Mouse (Mus musculus) embryo, embryonic 10 days (tissue): ENCODE measurements around the gene Srpk3.

Experiments used
- DNase-seq: peaks from one replicate; pipeline ENCODE4 v3.0.0-alpha.2; 2015; ENCODE audit warnings: low spot score

Srpk3 gene

DNA sequence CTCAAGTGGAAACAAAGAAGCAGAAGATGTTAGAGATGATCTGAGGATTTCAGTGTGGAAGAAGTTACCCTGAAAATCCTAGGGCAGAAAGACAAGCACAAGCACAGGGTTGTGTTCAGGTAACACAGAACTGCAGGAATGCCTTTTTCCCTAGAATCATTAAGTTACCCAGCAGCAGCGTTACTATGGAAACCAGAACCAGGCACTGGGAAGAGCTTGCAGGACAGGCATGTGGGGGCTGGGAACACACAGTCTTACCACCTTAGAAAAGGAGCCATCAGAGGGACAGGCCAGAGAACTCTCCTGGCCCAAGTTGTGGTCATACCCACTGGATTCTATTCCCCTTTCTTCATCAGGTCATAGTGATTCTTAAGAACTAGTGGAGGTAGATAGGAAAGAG, 31.6 kb downstream of the Srpk3 start:
- peak; percentile 44 for DNase-seq

- peak; percentile 71 for DNase-seq
Observed at GRCm38 (mm10) chrX:73815072-73815471, 40.9 kb downstream of the Srpk3 start.

DNA sequence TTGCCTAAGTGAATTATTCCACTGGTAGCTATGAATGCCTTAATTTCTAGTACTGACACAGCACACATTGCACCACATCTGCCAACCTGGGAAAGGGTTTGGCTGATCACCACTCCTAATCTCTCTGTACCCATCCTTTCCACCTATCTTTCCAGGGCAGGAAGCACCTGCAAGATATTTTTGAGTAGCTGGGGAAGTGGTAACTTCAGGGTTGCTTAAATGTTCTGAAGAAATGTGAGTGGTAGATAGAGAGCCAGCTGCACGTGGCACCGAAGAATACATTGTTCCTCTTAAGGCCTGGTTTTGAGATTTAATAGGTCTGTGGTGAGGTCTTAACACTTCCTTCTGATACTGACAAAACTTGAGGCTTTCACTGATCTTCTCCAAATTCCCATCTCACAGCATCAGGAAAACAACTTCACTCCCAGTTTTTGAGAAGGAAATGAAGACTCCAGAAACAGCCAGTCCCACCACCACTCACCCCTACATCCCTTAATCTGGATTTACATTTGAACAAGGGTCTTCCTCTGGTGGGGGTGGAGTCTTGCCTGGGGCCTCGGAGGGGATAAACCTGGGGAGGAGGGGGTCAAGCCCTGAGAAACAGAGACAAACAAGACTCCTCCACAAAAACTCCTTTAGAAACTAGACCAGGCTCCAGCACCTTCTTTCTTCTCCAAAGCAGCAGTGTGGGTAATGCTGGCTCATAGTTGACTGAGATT, 42.5 kb downstream of the Srpk3 start:
- no peak for DNase-seq

DNA sequence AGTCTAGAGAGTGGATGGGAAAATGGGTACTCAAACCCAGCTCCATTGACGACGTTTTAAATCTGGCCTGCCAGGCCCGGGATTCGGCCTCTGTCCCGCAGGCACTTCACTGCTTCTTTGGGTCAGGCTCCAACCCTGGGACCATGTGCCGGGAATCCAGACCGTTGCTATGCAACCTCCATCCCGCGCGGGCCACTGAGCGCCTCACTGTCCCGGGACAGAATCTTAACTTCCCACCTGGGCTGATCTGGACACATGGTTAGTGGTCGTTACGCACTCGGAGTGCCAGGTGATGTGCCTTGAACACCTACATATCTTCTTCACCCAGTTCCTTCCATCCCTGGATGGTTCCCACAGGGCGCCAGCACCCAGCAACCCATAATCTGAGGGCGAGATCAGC, 49.5 kb downstream of the Srpk3 start:
- peak; percentile 14 for DNase-seq

GRCm38 (mm10) chrX:73824185-73825151, 50.3 kb downstream of the Srpk3 start, which contains the start of gene Pdzd4:
Gene Pdzd4, minus strand, starts transcription at chrX:73824969.
- DNase-seq = peak; percentile 37
